Mouse (Mus musculus) adipocyte (in vitro differentiated cells): ENCODE measurements around the gene Mtfmt.

ENCODE experiments used
- DNase-seq: peaks from one replicate; pipeline ENCODE4 v3.0.0-alpha.2; 2016; ENCODE audit warnings: low spot score

The Mtfmt gene

GRCm38 (mm10) chr9:65435671-65436301, at the start of gene Mtfmt:
Mtfmt (plus strand) TSS chr9:65435782.
- DNase-seq: peak; percentile 91

- DNase-seq: no peak
Observed at GRCm38 (mm10) chr9:65386373-65387140, 49.0 kb upstream of the Mtfmt start.

- DNase-seq: no peak
Observed at GRCm38 (mm10) chr9:65390752-65391612, 44.6 kb upstream of the Mtfmt start.

GRCm38 (mm10) chr9:65391613-65391964, 44.0 kb upstream of the Mtfmt start, which contains the start of gene Kbtbd13:
Kbtbd13 (minus strand) TSS chr9:65391652.
- no peak for DNase-seq

GRCm38 (mm10) chr9:65392638-65393364, 42.8 kb upstream of the Mtfmt start:
- peak; percentile 84 for DNase-seq

GRCm38 (mm10) chr9:65393606-65394005, 42.0 kb upstream of the Mtfmt start:
- DNase-seq: no peak

- peak; percentile 69 for DNase-seq
Observed at GRCm38 (mm10) chr9:65394360-65394759, 41.2 kb upstream of the Mtfmt start.

GRCm38 (mm10) chr9:65398279-65398678, 37.3 kb upstream of the Mtfmt start, which contains the start of gene Rasl12:
Rasl12 (plus strand) TSS chr9:65398506.
- DNase-seq: no peak

GRCm38 (mm10) chr9:65399934-65400333, 35.6 kb upstream of the Mtfmt start:
- DNase-seq: no peak

GRCm38 (mm10) chr9:65404331-65405183, 31.0 kb upstream of the Mtfmt start:
- peak; percentile 91 for DNase-seq

GRCm38 (mm10) chr9:65405184-65405449, 30.5 kb upstream of the Mtfmt start:
- DNase-seq: no peak

- DNase-seq: no peak
Observed at GRCm38 (mm10) chr9:65407327-65407726, 28.3 kb upstream of the Mtfmt start.

GRCm38 (mm10) chr9:65407861-65408260, 27.7 kb upstream of the Mtfmt start:
- no peak for DNase-seq

- peak; percentile 83 for DNase-seq
Observed at GRCm38 (mm10) chr9:65408871-65409295, 26.7 kb upstream of the Mtfmt start.

- DNase-seq: no peak
Observed at GRCm38 (mm10) chr9:65410378-65410777, 25.2 kb upstream of the Mtfmt start.

GRCm38 (mm10) chr9:65411326-65411725, 24.3 kb upstream of the Mtfmt start:
- no peak for DNase-seq

- peak; percentile 40 for DNase-seq
Observed at GRCm38 (mm10) chr9:65417738-65418137, 17.8 kb upstream of the Mtfmt start.

- DNase-seq: no peak
Observed at GRCm38 (mm10) chr9:65419633-65420032, 15.9 kb upstream of the Mtfmt start.

GRCm38 (mm10) chr9:65422760-65423501, 12.7 kb upstream of the Mtfmt start, which contains the start of gene Slc51b:
Slc51b (minus strand) TSS chr9:65422955.
- no peak for DNase-seq

- no peak for DNase-seq
Observed at GRCm38 (mm10) chr9:65424393-65424792, 11.2 kb upstream of the Mtfmt start.
